In genomic region chr17:10318561-10319430, GRCm38 (mm10) we compare ENCODE assay signal across 8 mouse cellular contexts. TPM values are rescaled to one million over a fixed set of nuclear protein-coding genes. Genes with fewer than 3 reads are reported as not detected.
DNase-seq lines count a peak whose midpoint lies in the region; ATAC-seq and TF ChIP-seq lines count a peak whose summit lies in the region.

No protein-coding gene starts in this region.

- no peak for TF ChIP-seq CTCF in G1E (IDR thresholded peaks at IDR 0.05; ENCODE audit: low read depth, low read length)

- peak overlapping the region; percentile 65 for H3K4me2 ChIP-seq in forebrain, embryonic 13.5 days
- peak overlapping the region; percentile 62 for H3K4me2 ChIP-seq in lung, embryonic 15.5 days

- H3K27ac ChIP-seq in forebrain, embryonic 13.5 days = peak overlapping the region; percentile 99
- peak overlapping the region; percentile 99 for H3K27ac ChIP-seq in lung, embryonic 15.5 days

- WGBS in forebrain, embryonic 13.5 days = under 1% methylated on average over 106 of the region's 153 CpGs
- 4% methylated on average over 50 of the region's 153 CpGs for WGBS in lung, embryonic 15.5 days

- DNase-seq in G1E (ENCODE audit: low spot score) = peak; percentile 72
- DNase-seq in heart, postnatal 25 days (ENCODE audit: low spot score) = peak; percentile 70
- DNase-seq in layer of hippocampus, adult 18-20 months (ENCODE audit: low spot score in 2 of 2) = peak; percentile 61 to 81
- DNase-seq in ovary, postnatal 14 days (ENCODE audit: low spot score) = peak; percentile 55
- DNase-seq in thymus, postnatal 14 days = peak; percentile 86

- no peaks in the 10 kb centered on the region for H3K27me3 ChIP-seq in G1E (ENCODE audit: insufficient read depth, low read length)
- H3K27me3 ChIP-seq in forebrain, embryonic 13.5 days = no peaks in the 10 kb centered on the region
- no peaks in the 10 kb centered on the region for H3K27me3 ChIP-seq in lung, embryonic 15.5 days

- peaks cover 15% of the 10 kb centered on the region for H3K4me1 ChIP-seq in G1E (ENCODE audit: insufficient read depth, low read depth, low read length)
- H3K4me1 ChIP-seq in forebrain, embryonic 13.5 days = peaks cover 39% of the 10 kb centered on the region
- H3K4me1 ChIP-seq in lung, embryonic 15.5 days = peaks cover 29% of the 10 kb centered on the region

- peak overlapping the region; percentile 99 for H3K9ac ChIP-seq in forebrain, embryonic 13.5 days
- H3K9ac ChIP-seq in lung, embryonic 15.5 days = peak overlapping the region; percentile 97

- intact Hi-C loops in heart, postnatal 25 days (cut with DNase I) = no loop called here

- ATAC-seq in G1E (ENCODE audit: extremely low read depth, insufficient number of reproducible peaks, low FRiP score, poor library complexity, severe bottlenecking) = no peak
- peak; percentile 62 for ATAC-seq in cerebellum, adult (ENCODE audit: insufficient number of reproducible peaks, low FRiP score, low TSS enrichment)
- ATAC-seq in forebrain, embryonic 13.5 days = 0 out of 2 replicates have a peak, but pooled peaks have one; percentile 12
- ATAC-seq in lung, embryonic 15.5 days (ENCODE audit: borderline replicate concordance, extremely low read depth, low FRiP score, low TSS enrichment) = peak; percentile 69; the same call in 1 of the 2 replicates

- no peaks in the 10 kb centered on the region for H3K36me3 ChIP-seq in G1E (replicated peaks)
- no peaks in the 10 kb centered on the region for H3K36me3 ChIP-seq in forebrain, embryonic 13.5 days (ENCODE audit: poor library complexity, severe bottlenecking)
- no peaks in the 10 kb centered on the region for H3K36me3 ChIP-seq in lung, embryonic 15.5 days

- H3K4me3 ChIP-seq in G1E (ENCODE audit: low read depth, low read length) = peak overlapping the region; percentile 98
- H3K4me3 ChIP-seq in forebrain, embryonic 13.5 days = peak overlapping the region; percentile 91
- peak overlapping the region; percentile 88 for H3K4me3 ChIP-seq in lung, embryonic 15.5 days

- no peaks in the 10 kb centered on the region for H3K9me3 ChIP-seq in G1E (replicated peaks)
- H3K9me3 ChIP-seq in forebrain, embryonic 13.5 days (replicated peaks) = no peaks in the 10 kb centered on the region
- H3K9me3 ChIP-seq in lung, embryonic 15.5 days = no peaks in the 10 kb centered on the region

RNA-seq across cellular contexts. Expression of gene Qk, which starts 0.9 kb away (rescaled TPM):
- total RNA-seq in G1E (2014; fragmentation: Nextera tagmentation) = 419 and 485 TPM in 2 replicates
- 54.7 and 65.7 TPM in 2 replicates for total RNA-seq in G1E (2017)
- polyA plus RNA-seq in G1E (2012) = 9.5 and 9.9 TPM in 2 replicates
- polyA plus RNA-seq in forebrain, embryonic 13.5 days (2015; fragmentation: Nextera tagmentation; extraction: Ambion mirVana) = 54.1 and 56.1 TPM in 2 replicates
- 100 to 1,000 TPM; 444 to 447 TPM for total RNA-seq in heart, postnatal 25 days (2021)
- total RNA-seq in layer of hippocampus, adult 18-20 months (2021) = 100 to 1,000 TPM; 352 to 400 TPM
- 28.5 and 33.3 TPM in 2 replicates for polyA plus RNA-seq in lung, embryonic 15.5 days (2015; fragmentation: Nextera tagmentation; extraction: Ambion mirVana)
